Mouse (Mus musculus) urinary bladder, postnatal 4 days (tissue): ENCODE data around the gene Gm20388.

ENCODE experiments used
- DNase-seq, 2 experiments: peaks; one replicate each; pipeline ENCODE4 v3.0.0; 2021 to 2022; ENCODE audit warnings: low spot score in 2 of 2

Gene Gm20388

DNA sequence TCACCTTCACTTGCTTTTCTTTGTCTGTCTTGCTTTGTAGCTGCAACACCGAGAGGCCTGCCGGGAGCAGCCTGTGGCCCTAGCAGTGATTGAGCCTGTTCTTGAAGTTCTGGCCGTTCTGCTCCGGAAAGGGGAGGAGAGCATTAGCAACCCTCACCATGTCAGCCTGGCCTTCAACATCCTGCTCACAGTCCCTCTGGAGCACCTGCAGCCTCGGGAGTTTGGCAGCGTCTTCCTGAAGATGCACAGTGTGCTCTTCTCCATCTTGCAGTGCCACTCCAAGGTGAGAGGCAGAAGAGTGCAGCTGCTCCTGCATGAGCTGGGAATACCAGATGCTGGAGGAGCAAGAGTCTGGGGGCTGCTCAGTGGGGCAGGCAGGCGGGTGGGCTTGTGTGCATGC is 4127.5 kb downstream of the Gm20388 start:
- DNase-seq = no peak

DNA sequence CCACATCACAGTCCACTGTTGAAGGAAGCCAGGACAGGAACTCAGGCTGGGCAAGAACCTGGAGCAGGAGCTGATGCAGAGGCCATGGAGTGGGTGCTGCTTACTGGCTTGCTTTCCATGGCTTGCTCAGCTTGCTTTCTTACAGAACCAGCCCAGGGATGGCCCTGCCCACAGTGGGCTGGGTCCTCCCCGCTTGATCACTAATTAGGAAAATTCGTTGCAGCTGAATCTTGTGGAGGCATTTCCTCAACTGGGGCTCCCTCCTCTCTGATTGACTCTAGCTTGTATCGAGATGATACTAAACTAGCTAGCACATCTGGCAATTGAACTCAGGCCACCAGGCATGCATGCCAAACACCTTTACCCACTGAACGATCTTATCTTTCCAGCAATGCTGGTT is 4128.7 kb downstream of the Gm20388 start:
- peak in 1 of 2 experiments; percentile 45 for DNase-seq

DNA sequence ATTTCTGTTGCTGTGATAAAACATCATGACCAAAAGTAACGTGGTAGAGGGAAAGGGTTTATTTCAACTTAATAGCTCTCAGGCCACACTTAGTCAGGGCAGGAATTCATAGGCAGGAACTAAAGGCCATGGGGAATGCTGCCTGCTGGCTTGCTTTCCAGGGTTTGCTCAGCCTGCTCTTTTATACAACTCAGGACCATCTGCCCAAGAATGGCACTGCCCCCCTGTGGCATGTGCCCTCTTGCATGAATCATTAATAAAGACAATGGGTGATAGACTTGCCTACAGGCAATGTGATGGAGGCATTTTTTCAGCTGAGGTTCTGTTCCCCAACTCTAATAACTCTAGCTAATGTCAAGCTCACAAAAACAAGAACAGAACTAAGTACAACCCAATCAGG is 4131.6 kb downstream of the Gm20388 start:
- no peak for DNase-seq

DNA sequence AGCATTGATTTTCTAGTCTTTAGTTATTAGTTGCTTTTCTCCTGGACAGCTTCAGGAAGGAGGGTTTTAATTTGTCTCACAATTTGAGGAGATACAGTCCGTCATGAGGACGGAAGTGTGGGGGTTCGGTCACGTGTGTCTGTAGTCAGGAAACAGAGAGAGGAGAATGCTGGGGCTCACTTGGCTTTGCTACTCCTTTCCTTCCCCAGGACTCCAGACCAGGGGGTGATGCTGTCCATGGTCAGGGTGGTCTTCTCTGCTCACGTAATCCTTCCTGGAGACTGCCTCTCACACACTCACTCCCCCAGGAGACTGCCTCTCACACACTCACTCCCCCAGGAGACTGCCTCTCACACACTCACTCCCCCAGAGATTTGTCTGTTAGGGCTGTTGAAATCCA is 4133.8 kb downstream of the Gm20388 start:
- DNase-seq = no peak

DNA sequence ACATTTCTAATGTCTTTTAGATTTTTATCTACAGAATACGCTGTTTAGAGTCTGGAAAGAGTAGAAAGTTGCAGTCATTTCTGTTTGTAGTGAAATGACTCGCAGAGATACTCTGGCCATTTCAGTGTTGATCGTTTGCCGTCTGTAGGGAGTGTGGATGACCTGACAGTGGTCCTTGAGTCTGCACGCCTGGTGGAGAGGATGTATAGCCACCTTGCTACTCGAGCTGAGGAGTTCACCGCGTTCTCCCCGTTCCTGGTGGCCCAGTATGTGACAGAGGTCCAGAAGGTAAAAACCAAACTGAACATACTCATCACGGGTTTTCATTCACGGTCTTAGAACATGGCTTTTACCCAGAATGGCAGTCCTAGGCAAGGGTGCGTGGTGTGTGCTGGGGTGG is 4134.3 kb downstream of the Gm20388 start:
- no peak for DNase-seq

DNA sequence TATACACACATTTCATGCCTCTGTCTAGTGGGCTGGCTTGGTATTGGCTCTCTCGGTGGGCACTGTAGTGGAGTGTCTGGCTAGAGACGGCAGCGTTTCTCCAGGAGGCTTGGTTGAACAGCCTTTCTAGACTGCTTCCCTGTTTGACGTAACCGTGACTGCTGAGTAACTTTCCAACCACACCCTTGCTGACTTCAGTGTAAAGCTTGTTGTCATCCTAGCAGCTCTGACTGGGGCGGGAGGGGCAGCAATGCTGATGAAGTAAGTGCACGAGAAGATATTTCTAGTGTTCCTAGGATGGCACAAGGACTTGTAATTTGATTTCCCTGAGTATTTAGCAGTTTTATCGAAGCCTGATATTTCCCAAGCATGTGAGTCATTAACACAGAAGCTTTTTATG is 4135.2 kb downstream of the Gm20388 start:
- DNase-seq = no peak

DNA sequence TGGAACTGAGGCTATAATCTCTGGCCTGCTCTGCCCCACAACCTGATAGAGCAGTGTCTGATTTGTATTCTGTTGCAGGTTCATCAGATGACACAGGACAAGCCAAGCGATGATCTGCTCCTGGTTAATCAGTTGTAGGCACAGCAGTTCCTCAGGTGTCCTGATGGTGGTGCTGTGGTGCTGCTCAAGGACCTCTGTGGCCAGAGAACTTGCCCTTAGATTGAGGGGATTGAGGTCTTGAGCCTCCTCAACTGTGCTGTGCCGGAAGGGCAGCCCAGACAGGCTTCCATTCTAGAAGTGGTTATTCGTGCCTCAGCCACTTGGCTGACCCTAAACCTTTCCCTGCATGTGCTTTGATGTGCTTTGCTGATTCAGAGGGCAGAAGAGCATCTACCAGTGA is 4141.5 kb downstream of the Gm20388 start:
- peak; percentile 52 to 74 for DNase-seq

DNA sequence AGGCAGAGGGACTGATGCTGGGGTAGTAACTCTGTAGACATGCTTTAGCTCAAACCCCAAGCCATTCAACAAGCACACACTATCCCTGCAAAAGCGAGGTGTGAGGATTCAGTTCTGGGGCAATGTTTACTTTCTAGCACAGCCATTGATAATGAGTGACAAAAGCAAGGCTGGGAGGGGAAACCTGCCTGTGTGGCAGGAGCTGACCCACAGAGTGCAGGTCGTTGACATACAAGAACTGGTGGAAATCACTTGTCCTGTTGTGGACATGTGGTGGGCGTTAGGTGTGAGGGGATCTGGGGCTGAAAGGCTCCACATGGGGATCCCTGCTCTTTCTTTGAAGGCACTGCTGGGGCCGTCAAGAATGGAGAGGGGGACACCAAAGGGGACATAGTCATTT is 4141.9 kb downstream of the Gm20388 start:
- no peak for DNase-seq

DNA sequence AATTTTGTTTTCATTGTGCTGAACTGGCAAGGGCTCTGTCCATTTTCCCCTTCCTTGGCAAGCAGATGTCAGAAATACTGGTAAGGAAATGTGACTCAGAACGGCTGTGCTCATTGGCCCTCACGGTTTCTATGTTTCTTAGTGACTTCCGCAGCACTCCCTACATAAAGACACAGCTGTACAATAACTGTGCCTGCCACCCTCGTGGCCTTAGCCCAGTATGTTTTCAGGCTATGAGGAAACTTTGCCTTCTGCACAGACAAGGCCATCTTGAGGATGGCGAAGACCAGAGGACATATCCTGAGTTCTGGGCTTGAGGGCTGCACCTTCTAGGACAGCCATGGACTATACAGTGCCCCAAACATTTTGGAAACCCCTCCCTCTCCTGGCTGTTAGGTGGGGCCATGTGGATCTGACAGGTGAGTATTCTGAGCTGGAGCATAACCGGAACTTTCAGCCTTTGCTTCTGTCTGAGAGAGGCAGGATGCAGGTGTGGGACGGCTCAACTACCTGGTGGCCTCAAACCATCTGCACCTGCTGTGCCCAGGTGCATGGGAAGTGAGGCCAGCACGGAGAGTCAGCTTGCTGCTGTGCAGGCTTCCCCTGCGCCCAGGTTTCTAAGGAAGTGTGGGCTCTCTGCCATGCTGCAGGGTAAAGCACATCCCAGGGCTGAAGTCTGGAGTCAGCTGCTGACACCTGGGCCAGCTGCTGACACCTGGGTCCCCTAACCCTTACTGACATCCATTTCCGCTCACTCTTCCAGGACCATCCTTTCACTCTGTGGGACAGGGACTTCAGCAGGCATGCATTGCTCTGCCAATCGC is 4146.4 kb downstream of the Gm20388 start:
- no peak for DNase-seq

DNA sequence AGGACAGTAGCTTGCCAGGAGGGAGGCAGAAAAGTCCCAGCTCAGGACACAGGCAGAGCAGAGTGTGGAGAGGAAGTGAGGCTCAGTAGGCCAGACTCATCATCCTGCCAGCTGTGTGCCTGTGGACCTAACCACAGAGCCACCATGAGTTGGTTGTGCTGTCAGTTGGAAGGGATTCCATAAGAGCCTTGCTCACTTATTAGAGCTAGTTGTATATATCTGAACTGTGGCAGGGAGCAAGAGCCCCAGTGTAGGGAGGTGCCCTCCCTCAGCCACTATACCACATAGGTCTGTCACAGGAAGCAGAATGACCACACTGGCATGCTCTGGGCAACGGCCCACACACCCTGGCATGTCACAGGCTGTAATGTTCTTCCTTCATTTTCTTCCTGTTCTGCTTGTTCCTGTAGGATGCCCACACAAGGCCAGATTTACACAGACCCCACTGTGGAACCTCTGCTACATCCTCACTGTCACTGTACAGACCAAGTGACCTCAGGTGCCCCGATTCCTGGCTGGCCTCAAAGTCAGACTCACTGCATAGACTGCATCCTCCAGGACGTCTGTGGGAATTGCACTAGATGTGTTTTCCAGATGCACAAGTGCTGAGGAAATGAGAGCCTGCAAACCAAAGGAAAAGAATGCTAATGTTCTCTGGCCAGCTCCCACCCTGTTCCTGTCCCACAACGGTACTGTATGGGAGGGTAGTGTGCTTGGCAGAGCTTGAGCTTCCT is 4155.9 kb downstream of the Gm20388 start:
- no peak for DNase-seq

DNA sequence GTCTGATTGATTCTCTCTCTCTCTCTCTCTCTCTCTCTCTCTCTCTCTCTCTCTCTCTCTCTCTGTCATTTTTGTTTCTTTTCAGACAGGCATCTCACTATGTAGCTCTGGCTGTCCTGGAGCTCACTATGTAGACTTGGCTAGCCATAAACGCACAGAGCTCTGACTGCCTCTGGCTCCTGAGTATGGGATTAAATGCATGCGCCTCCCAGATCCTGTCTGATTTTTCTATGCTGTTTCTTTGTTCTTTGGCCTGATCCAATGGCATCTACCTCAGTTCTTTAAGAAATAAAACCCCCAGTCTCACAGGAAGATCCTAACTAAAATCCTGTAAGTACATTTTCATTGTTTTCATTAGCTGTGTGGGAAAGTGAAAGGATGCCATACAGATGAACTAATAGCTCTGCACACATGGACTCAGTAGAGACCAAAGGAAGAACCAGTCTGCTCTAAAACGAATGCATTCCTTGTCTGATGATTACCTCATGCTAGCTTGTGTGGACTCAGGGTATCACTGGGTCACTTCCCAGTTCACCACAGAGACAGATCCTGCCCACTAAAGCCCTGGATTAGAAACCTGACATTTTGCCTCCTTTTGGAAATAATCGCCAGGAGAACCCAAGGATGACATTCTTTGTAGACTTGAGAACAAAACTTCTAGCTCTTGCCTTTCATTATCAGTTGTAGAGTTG is 4156.6 kb downstream of the Gm20388 start:
- no peak for DNase-seq

DNA sequence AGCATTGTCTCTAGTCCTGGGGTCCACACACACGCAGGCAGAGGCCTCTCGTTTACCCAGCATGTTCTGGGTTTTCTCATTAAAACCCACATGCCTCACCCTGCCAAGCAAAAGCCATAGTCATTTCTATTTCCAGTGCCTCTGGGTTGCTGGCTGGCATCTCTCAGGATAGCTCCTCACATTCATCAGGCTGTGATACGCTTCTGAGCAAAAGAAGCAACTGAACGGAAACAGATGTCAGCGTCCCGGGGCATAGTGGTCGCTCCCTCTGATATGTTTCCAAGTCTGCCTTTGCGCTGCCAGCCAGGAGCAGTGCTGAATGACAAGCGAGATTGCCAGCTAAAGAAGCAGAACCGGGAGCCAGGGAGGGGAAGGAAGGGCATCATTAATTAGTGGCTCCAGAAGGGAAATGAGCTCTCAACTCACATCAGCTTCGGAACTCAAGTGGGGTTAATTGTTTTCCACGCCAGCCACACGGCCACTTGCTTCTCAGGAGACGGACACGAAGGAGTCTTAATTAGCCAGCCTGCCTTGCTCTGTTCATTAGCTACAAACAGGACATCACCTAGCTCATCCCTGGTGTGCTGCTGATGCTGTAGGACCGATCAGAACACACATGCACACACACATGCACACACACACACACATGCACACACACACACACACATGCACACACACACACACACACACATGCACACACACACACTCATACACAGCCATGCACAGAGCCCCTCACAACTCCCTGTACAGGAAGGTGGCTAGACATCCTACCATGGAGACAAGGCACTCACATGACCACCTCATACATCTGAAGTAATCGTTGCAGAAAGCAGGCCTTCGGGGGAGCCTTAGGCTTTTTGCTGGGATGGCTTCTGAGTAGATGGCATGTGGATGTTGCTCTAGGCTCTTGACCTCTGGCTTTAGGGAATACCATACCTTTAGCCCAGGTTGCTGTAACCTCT is 4160.0 kb downstream of the Gm20388 start:
- no peak for DNase-seq

DNA sequence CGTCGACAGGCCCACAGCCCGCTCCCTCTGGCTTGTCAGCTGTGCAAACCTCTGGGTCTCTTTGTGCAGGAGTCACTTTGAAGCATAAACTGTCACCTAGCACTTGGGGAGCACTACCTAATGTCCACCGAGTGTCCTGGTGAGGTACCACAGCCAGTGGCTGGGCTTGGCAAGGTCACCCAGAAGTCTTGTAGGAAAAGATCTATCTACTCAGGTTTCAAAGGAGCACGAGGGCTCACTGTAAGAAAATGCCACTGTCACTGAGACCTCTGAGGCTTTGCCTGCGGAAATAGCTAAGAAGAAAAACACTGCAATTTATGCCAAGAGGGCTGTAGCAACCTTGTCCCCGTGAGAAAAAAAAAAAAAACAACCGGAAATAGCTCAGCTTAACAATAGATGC is 4165.3 kb downstream of the Gm20388 start:
- DNase-seq = no peak

DNA sequence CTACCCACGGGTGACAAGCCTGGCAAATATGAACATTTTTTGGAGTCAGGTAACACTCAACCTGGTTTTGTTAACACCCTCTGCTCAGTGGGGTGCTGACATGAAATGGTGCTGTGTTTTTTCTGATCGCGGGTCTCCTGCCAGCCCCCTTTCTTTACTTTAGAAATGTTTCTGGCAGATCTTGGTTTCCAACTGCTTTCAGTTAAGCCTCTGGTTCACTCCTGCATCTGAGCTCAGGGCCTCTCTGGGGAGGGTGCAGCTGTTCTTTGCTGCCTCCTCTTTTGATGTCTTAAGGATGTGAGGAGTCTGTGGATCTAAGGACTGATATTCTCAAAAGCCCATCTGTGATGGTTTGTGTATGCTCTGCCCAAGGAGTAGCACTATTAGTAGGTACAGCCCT is 4165.8 kb downstream of the Gm20388 start:
- DNase-seq = no peak

DNA sequence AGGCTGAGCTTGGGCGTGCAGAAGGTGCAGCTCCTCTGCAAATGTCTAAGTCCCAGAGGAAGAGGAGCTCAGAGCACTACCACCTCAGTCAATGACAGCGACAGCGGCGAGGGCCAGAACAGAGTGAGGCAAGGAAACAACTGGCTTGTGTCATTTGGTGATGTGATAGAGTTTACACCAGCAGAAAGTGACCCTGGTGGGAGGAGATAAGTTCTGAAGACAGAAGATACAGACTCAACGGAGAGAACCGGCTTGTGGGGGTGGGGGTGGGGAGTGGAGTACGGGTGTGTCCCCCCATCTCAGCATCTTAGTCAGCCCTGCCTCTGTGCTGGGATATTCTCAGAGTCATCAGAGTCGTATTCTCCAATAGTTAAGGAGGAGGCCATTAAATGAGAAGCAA is 4166.7 kb downstream of the Gm20388 start:
- no peak for DNase-seq

DNA sequence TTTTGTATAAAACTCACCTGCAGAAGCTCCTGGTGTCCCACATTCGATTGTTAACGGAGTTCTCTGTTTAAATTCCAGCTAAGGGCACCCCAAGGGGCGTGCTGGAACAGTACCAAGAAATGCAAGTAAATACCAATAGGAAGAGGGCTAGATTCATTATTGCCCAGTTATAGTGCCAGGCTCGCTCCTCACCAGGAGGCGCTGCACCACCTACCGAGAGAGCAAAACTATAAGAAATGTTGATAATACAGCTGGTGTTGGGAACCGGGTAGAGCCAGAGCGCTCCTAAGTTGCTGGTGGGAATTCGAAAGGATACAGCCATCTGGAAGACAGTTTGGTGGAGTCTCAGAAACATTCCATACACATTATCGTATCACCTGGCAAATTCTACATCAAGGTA is 4167.4 kb downstream of the Gm20388 start:
- no peak for DNase-seq

DNA sequence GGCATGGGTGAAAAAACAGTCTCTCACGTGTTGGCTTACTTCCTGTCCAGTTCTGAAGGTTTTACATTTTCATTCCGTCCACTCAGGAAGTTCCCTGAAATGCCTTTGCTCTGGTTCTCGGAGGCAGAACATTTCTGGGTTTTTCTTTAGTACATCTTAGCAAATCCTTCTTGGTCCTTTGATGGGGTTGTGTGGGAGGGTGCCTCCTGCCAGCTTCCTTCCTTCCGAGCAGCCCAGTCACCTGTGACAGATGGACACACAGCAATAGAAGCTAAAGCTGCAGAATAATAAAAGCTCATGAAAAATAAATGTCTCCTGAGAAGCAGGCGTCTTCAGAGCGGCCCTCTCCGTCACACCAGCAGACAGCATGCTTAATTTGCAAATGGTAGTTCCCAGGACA is 4168.3 kb downstream of the Gm20388 start:
- DNase-seq = no peak

DNA sequence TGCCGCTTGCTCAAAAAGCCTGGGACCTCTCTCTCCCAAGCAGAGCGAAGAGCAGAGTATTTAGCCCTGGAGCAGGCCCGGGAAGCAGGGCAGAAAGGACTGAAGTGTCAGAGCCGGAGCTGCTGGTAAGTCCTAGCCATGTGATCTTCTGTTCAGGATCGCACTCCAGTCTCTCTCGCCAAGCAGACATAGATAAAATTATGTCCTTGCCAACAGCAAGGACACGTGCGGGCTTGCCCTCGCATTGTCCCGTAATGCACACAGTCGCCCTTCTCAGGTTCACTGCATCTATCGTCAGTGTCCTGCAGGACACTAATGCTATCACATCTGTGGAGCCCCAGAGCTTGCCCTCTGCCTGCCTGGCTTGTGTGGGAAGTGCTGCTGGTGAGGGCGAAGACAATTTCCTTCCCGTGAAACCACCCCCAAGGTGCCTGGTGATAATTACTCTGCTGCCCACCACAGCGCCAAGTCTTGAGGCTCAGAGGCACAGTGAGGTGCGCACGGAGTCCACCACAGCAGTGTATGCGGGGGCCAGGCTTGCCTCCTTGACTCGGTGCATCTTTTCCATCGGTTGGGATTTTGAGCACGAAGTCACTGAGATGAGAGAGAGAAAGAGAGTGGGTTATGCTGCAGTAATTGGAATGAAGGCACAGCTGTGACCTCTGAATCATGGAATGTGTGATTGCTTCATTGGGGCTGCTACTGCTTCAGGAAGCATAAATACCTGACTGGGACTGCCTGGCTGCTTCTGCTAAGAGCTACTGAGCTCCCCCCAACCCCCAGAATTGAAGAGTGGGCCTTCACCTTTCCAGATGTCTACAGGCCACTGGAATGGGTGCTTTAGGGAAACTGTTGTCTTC is 4170.1 kb downstream of the Gm20388 start:
- DNase-seq = no peak

DNA sequence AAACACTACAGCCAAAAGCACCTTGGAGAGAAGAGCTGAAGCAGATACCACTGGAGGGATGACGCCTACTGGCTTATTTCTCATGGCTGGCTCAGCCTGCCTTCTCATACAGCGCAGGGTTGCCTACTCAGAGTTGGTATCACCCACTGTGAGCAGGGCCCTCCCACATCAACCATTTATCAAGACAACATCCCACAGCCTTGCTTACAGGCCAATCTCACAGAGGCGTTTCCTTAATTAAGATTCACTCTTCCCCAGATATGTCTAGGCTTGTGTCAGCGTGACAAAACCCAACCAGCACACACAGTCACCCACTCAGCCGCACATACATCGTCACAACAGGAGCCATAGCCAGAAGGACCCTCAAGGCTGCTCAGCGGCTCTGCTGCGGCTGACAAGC is 4172.0 kb downstream of the Gm20388 start:
- no peak for DNase-seq

DNA sequence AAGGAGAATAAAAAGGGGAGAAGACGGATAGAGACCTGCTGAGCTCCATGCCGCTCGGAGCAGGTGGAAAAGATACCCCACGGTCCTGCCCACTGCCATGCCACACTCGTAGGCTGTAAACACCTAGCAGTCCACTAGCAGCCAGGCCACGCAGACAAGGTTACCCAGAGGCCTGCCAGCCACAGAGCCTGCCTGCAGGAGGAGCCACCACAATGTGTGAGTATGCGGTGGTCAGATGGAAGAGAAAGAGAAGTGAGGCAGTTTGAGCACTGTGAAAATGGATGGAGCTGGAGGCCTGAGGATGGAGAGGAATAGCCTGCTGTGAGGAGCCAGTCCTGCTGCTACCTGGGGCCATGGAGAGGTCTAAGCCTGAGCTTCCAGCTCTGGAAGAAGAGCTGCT is 4173.0 kb downstream of the Gm20388 start:
- DNase-seq = no peak

DNA sequence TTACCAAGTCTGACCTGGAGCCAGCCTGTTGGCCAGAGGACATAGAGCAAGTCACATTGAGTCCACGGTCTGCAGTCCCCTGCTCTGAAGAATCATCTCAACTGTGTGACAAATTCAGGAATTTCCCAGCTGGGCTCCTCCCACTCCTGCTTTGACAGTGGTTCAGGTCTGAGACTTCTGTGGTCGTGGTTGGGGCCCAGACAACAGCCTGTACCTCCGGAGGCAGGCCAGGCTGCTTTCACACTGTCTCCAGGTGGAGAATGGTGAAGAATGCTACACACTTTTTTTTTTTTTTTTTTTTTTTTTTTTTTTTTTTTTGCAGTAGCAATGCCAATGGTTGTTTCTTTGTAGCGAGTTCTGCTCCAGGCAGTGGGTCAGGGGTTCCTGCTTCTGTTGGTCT is 4175.0 kb downstream of the Gm20388 start:
- no peak for DNase-seq
